Mouse (Mus musculus): ENCODE results near the gene Olfr1331.
"Not testable (repeated sequence)": the region's sequence is repeated elsewhere in the genome, so short reads cannot be mapped to it uniquely, and the experiment has no call there.

Gene Olfr1331

DNA sequence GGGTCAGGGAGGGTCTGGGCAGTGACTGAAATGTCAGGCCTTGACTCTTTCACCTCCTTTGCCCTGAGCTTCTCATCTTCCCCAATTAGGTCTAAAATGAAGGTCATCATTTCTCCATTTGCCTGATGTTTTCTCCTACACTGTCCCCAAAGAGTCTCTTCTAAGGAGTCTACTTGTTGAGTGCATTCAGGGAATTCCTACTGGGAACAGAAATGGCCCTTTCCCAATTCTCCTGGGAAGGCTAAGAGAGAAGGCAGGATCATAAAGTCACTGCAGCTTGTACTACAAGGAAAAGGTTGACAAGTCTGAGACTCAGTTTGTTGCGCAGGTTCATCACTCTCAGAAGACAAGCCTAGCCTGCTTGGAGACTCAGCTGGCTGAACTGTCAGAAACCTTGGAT, at the start of gene Olfr1331:
Gene Olfr1331 (plus strand): TSS at position 301 of the 400 bp plus-strand sequence.
- no peak for DNase-seq

DNA sequence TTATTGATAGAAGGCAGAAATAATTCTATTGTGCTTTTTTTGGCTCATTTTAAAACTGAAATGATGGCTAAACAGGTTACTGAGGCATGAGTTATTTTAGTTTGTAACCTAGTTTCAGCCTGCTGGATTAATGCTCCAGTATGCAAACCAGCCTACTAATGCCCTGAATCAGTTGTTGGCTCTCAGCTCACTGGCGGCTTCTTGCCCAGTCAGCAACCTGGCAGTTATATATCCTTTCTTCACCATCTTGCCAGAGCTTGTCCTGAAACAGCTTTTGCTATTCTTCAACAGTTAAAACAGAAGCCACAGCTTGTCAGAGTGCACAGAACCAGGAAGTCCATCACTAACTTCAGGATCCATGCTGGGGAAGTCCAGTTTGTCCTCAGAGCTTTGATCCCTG, 45.5 kb upstream of the Olfr1331 start:
- DNase-seq = peak; percentile 40 to 63

DNA sequence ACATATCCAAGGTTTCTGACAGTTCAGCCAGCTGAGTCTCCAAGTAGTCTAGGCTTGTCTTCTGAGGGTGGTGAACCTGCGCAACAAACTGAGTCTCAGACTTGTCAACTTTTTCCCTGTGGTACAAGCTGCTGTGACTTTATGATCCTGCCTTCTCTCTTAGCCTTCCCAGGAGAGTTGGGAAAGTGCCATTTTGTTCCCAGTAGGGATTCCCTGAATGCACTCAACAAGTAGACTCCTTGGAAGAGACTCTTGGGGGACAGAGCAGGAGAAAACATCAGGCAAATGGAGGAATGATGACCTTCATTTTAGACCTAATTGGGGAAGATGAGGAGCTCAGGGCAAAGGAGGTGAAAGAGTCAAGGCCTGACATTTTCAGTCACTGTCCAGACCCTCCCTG, 28.3 kb upstream of the Olfr1331 start, which contains the start of gene Olfr1333:
Gene Olfr1333 (minus strand): TSS at position 101 of the 400 bp plus-strand sequence.
- no peak for DNase-seq

DNA sequence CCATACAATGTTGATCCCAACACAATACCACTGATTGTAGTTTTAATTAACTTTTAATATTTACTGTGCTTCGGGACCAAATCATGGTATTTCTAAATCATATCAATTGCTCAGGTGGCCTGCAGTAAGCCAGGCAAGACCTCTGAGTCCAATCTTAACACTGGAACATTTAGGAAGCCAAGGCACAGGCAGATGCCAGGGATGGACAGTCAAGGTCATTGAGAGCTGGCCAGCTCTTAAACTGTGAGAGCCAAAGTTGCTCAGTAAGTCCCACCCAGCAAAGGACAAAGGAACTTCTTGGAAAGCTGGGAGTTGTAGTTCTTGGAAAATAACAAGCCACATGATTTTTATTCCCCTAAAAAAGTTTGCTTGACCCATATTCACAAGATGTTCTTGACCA, 2.7 kb upstream of the Olfr1331 start:
- DNase-seq = no peak

DNA sequence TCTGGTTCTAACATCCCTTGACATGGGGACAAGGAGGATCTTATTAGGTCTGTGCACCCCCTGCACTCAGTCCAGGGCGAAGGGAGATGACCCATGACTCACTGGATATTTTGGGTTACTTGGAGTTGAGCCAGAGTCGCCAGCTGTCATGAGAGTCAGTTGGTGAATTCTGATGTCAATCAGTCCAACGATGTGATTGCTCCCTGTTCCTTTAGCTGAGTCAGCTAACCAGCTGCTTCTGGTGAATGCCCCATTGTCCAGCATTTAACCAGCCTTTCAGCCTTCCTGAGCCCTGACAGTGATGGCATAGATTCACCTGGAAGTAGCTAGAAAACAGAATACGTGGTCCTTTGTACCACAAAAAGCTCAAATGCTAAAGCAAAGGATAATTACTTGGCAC, 1.7 kb upstream of the Olfr1331 start:
- DNase-seq = peak; percentile 22 to 28

DNA sequence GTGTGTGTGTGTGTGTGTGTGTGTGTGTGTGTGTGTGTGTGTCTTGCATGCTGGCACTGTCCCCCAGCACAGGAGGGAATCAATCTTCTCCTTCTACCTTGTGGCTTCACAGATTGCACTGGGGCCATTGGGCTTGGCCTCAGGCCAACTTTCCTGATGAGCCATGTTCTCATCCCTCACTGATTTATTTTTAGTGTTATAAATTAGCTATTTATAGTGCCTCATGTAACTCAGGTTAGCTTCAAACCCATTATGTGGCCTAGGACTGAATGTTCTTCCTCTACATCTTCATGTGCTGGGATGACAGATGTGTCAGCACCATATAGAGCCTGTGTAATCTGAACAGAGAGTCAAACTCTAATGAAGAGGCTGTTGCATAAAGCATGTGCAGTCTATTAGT, 3.1 kb downstream of the Olfr1331 start:
- peak; percentile 64 to 68 for DNase-seq

DNA sequence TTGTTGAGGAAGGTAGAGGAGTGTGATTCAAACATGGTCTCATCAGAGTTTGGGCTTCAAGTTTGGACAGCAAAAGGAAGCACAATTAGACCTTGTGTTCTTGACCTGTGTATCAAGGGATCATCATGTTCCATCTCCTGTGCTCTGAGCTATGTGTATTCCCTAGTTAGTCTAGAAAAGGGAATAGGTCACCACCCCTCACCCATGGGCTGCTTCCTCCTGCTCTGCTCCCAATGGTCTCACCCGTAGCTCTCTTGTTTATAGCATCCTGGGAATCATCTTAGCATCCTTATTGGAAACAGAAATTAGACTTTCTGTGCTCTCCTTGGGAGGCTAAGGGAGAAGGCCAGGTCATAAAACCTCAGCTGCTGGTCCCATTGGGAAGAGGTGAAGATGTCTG, 23.8 kb downstream of the Olfr1331 start, which contains the start of gene Olfr1330:
Gene Olfr1330 (plus strand): TSS at position 301 of the 400 bp plus-strand sequence.
- DNase-seq = no peak

DNA sequence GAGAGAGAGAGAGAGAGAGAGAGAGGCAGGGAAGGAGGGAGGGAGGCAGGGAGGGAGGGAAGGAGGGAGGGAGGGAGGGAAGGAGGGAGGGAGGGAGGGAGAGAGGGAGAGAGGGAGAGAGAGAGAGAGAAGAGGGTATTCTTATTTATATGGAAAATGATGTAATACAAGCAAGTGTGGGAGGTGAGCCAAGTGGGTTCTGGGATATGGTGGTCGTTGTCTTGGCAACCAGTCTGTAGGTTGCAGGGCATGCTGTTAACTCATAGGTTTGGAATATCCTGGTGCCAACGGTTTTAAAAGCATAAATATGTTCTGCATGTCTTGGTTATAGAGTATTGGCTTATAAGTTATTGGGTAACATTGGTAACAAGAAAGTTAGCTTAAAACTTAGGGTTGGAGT, 37.5 kb downstream of the Olfr1331 start:
- DNase-seq = no peak

DNA sequence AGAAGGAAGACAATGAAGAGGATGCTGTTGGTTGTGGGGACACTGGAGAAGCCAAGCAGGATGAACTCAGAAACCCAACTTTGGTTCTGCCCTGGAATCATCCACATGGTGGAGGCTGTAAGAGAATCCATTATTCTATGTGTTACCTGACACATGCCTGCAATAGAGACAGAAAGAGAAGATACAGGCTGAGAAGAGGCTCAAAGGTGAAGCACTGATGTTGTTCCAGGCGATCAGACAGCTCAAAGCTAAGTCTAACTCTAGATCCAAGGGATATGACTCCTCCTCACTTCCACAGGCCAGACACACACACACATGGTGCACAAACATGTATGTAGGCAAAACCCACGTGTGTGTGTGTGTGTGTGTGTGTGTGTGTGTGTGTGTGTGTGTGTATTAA, 52.9 kb downstream of the Olfr1331 start, which contains the start of gene Olfr1329:
Gene Olfr1329 (minus strand): TSS at position 101 of the 400 bp plus-strand sequence.
- not testable (repeated sequence) for DNase-seq

Data from cerebellum, postnatal 10 days (tissue).